Mouse (Mus musculus): ENCODE data around the gene Ufc1. TPM values are rescaled to one million over a fixed set of nuclear protein-coding genes. Genes with fewer than 3 reads are reported as not detected.
A peak's percentile ranks its signal among the peaks of the same experiment; 100 is the strongest.

The Ufc1 gene
- polyA plus RNA-seq, 1 experiment = 116 TPM

DNA sequence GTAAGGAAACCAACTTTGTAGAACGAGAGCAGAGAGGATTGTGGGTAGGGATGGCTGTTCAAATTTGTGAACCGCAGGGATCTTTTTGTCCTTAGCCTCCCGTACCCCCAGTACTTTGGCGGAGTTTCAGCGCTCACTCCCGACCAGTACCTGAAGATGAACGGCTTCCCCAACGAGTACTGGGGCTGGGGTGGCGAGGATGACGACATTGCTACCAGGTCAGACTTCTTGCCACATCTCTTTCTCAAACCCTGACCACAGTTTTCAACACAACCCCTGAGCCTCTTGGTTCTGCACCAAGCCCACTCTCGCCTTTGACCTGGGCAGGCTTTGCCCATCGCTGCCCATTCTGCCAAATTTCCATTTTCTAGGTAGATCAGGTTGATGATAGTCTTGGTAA is 20.7 kb downstream of the Ufc1 start:
- Histone ChIP-seq H3K36me3 (ENCODE audit: control insufficient read depth, insufficient read depth) (peaks cover 10% of the 10 kb centered on the region), H3K27me3 (ENCODE audit: control insufficient read depth, insufficient read depth, insufficient read length) (no peaks in the 10 kb centered on the region), H3K4me2 (ENCODE audit: low read depth) (no peak overlapping the region), H3K4me3 (no peak overlapping the region), H3ac (ENCODE audit: control insufficient read depth, insufficient read length) (no peak overlapping the region), H3K79me2 (ENCODE audit: control insufficient read depth, insufficient read depth) (peaks cover 3% of the 10 kb centered on the region)
- TF ChIP-seq CEBPB (IDR thresholded peaks at IDR 0.05; ENCODE audit: insufficient read depth, poor library complexity, severe bottlenecking) (no peak), E2F4 (IDR thresholded peaks at IDR 0.05; ENCODE audit: insufficient read depth) (no peak), POLR2AphosphoS2 (IDR thresholded peaks at IDR 0.05; ENCODE audit: insufficient read length, low read depth) (no peak), USF1 (IDR thresholded peaks at IDR 0.05; ENCODE audit: low read depth) (no peak), MYOG (IDR thresholded peaks at IDR 0.05; ENCODE audit: control insufficient read depth in 1 of 3, insufficient read depth in 1 of 3, insufficient read length in 2 of 3, low read depth in 2 of 3) (no peak), MYOD1 (IDR thresholded peaks at IDR 0.05; ENCODE audit: control insufficient read depth in 1 of 3, insufficient read length in 2 of 3, low read depth in 2 of 3) (no peak), TCF3 (IDR thresholded peaks at IDR 0.05; ENCODE audit: insufficient read length, low read depth) (no peak), POLR2A (IDR thresholded peaks at IDR 0.05; ENCODE audit: insufficient read length, low read depth) (no peak), SRF (IDR thresholded peaks at IDR 0.05; ENCODE audit: control insufficient read depth, insufficient read length, low read depth) (no peak)

DNA sequence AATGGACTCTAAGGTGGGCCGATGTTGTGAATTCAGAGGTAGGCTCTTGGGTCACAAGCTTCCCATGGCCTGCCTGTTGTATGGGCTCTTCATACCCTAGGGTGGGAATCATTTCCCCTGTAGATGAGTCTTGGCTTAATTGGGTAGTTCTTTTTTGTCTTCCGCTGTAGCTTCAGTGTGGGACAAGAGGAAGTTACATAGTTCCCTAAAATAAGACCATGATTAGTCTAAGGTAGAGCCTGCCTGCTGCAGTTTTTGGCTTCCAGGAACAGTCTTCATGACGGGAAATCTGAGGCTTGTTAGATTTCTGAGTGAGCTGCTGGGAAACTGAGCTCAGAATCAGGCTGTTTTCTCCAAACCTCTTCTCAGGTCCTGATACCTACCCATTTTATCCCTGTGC is 22.7 kb downstream of the Ufc1 start:
- no peak overlapping the region for H3ac ChIP-seq (ENCODE audit: control insufficient read depth, insufficient read length)
- no peak overlapping the region for H3K4me2 ChIP-seq (ENCODE audit: low read depth)
- peaks cover 3% of the 10 kb centered on the region for H3K79me2 ChIP-seq (ENCODE audit: control insufficient read depth, insufficient read depth)
- TF ChIP-seq POLR2A (IDR thresholded peaks at IDR 0.05; ENCODE audit: insufficient read length, low read depth) = no peak
- no peak for TF ChIP-seq MYOG (IDR thresholded peaks at IDR 0.05; ENCODE audit: control insufficient read depth in 1 of 3, insufficient read depth in 1 of 3, insufficient read length in 2 of 3, low read depth in 2 of 3)
- TF ChIP-seq MYOD1 (IDR thresholded peaks at IDR 0.05; ENCODE audit: control insufficient read depth in 1 of 3, insufficient read length in 2 of 3, low read depth in 2 of 3) = no peak
- TF ChIP-seq USF1 (IDR thresholded peaks at IDR 0.05; ENCODE audit: low read depth) = no peak
- no peak for TF ChIP-seq TCF12 (IDR thresholded peaks at IDR 0.05; ENCODE audit: insufficient read depth, poor library complexity, severe bottlenecking)
- no peak for TF ChIP-seq POLR2AphosphoS2 (IDR thresholded peaks at IDR 0.05; ENCODE audit: insufficient read length, low read depth)
- no peak for TF ChIP-seq CEBPB (IDR thresholded peaks at IDR 0.05; ENCODE audit: insufficient read depth, poor library complexity, severe bottlenecking)
- TF ChIP-seq E2F4 (IDR thresholded peaks at IDR 0.05; ENCODE audit: insufficient read depth) = no peak
- no peak for TF ChIP-seq TCF3 (IDR thresholded peaks at IDR 0.05; ENCODE audit: insufficient read length, low read depth)
- no peak for TF ChIP-seq REST (IDR thresholded peaks at IDR 0.05; ENCODE audit: insufficient read depth, insufficient read length)
- TF ChIP-seq SRF (IDR thresholded peaks at IDR 0.05; ENCODE audit: control insufficient read depth, insufficient read length, low read depth) = no peak
- no peak for TF ChIP-seq MAX (IDR thresholded peaks at IDR 0.05; ENCODE audit: low read depth)
- H3K27me3 ChIP-seq (ENCODE audit: control insufficient read depth, insufficient read depth, insufficient read length) = no peaks in the 10 kb centered on the region
- H3K4me3 ChIP-seq = no peak overlapping the region
- H3K36me3 ChIP-seq (ENCODE audit: control insufficient read depth, insufficient read depth) = peaks cover 10% of the 10 kb centered on the region

DNA sequence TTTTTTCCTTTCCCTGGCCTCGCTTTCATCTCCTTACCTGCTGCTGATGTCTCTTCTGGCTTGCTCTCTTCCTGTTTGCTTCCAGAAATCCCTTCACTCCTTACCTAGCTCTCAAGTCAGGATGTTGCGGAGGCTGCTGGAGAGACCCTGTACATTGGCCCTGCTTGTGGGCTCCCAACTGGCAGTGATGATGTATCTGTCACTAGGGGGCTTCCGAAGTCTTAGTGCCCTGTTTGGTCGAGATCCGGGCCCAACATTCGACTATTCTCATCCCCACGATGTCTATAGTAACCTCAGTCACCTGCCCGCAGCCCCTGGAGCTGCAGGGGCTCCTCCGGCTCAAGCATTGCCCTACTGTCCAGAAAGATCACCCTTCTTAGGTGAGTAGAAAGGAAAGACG is 23.2 kb downstream of the Ufc1 start:
- Histone ChIP-seq H3K27me3 (ENCODE audit: control insufficient read depth, insufficient read depth, insufficient read length) (no peaks in the 10 kb centered on the region), H3K79me2 (ENCODE audit: control insufficient read depth, insufficient read depth) (peaks cover 3% of the 10 kb centered on the region), H3K36me3 (ENCODE audit: control insufficient read depth, insufficient read depth) (peaks cover 10% of the 10 kb centered on the region), H3ac (ENCODE audit: control insufficient read depth, insufficient read length) (no peak overlapping the region), H3K4me2 (ENCODE audit: low read depth) (no peak overlapping the region), H3K4me3 (peak overlapping the region; percentile 95)
- TF ChIP-seq MYOD1 (IDR thresholded peaks at IDR 0.05; ENCODE audit: control insufficient read depth in 1 of 3, insufficient read length in 2 of 3, low read depth in 2 of 3) (no peak), CEBPB (IDR thresholded peaks at IDR 0.05; ENCODE audit: insufficient read depth, poor library complexity, severe bottlenecking) (no peak), E2F4 (IDR thresholded peaks at IDR 0.05; ENCODE audit: insufficient read depth) (no peak), POLR2A (IDR thresholded peaks at IDR 0.05; ENCODE audit: insufficient read length, low read depth) (no peak), USF1 (IDR thresholded peaks at IDR 0.05; ENCODE audit: low read depth) (no peak), TCF12 (IDR thresholded peaks at IDR 0.05; ENCODE audit: insufficient read depth, poor library complexity, severe bottlenecking) (no peak)

GRCm38 (mm10) chr1:171271196-171271595 is 23.6 kb downstream of the Ufc1 start:
- H3K4me2 ChIP-seq (ENCODE audit: low read depth) = peak overlapping the region; percentile 97
- H3K27me3 ChIP-seq (ENCODE audit: control insufficient read depth, insufficient read depth, insufficient read length) = no peaks in the 10 kb centered on the region
- H3ac ChIP-seq (ENCODE audit: control insufficient read depth, insufficient read length) = peak overlapping the region; percentile 28
- H3K36me3 ChIP-seq (ENCODE audit: control insufficient read depth, insufficient read depth) = peaks cover 10% of the 10 kb centered on the region
- H3K79me2 ChIP-seq (ENCODE audit: control insufficient read depth, insufficient read depth) = peaks cover 3% of the 10 kb centered on the region
- H3K4me3 ChIP-seq = peak overlapping the region; percentile 95
- no peak for TF ChIP-seq MYOD1 (IDR thresholded peaks at IDR 0.05; ENCODE audit: control insufficient read depth in 1 of 3, insufficient read length in 2 of 3, low read depth in 2 of 3)
- no peak for TF ChIP-seq TCF12 (IDR thresholded peaks at IDR 0.05; ENCODE audit: insufficient read depth, poor library complexity, severe bottlenecking)
- no peak for TF ChIP-seq MYOG (IDR thresholded peaks at IDR 0.05; ENCODE audit: control insufficient read depth in 1 of 3, insufficient read depth in 1 of 3, insufficient read length in 2 of 3, low read depth in 2 of 3)
- no peak for TF ChIP-seq E2F4 (IDR thresholded peaks at IDR 0.05; ENCODE audit: insufficient read depth)
- TF ChIP-seq POLR2A (IDR thresholded peaks at IDR 0.05; ENCODE audit: insufficient read length, low read depth) = no peak
- no peak for TF ChIP-seq REST (IDR thresholded peaks at IDR 0.05; ENCODE audit: insufficient read depth, insufficient read length)

GRCm38 (mm10) chr1:171270573-171270900 is 24.3 kb downstream of the Ufc1 start:
- H3K4me3 ChIP-seq = peak overlapping the region; percentile 95
- H3K4me2 ChIP-seq (ENCODE audit: low read depth) = peak overlapping the region; percentile 97
- peaks cover 10% of the 10 kb centered on the region for H3K36me3 ChIP-seq (ENCODE audit: control insufficient read depth, insufficient read depth)
- no peak for TF ChIP-seq CEBPB (IDR thresholded peaks at IDR 0.05; ENCODE audit: insufficient read depth, poor library complexity, severe bottlenecking)
- TF ChIP-seq E2F4 (IDR thresholded peaks at IDR 0.05; ENCODE audit: insufficient read depth) = no peak
- TF ChIP-seq MYOD1 (IDR thresholded peaks at IDR 0.05; ENCODE audit: control insufficient read depth in 1 of 3, insufficient read length in 2 of 3, low read depth in 2 of 3) = no peak
- no peak for TF ChIP-seq POLR2AphosphoS2 (IDR thresholded peaks at IDR 0.05; ENCODE audit: insufficient read length, low read depth)
- H3K27me3 ChIP-seq (ENCODE audit: control insufficient read depth, insufficient read depth, insufficient read length) = no peaks in the 10 kb centered on the region
- peaks cover 3% of the 10 kb centered on the region for H3K79me2 ChIP-seq (ENCODE audit: control insufficient read depth, insufficient read depth)
- H3ac ChIP-seq (ENCODE audit: control insufficient read depth, insufficient read length) = peak overlapping the region; percentile 28

All from myocyte (in vitro differentiated cells).